Mouse (Mus musculus): Measurements from ENCODE around the gene Plppr3.

- TF ChIP-seq MAX (IDR thresholded peaks at IDR 0.05), result no peak
- no peak for TF ChIP-seq USF1 (IDR thresholded peaks at IDR 0.05; ENCODE audit: low read depth)
- no peak for TF ChIP-seq CTCF (IDR thresholded peaks at IDR 0.05; ENCODE audit: control insufficient read depth, insufficient read depth, insufficient read length)
- TF ChIP-seq FOSL1 (IDR thresholded peaks at IDR 0.05; ENCODE audit: insufficient read depth, low read length, poor library complexity, severe bottlenecking), result no peak
- no peak for TF ChIP-seq CEBPB (IDR thresholded peaks at IDR 0.05; ENCODE audit: low read depth)
- no peak for TF ChIP-seq MYOD1 (IDR thresholded peaks at IDR 0.05; ENCODE audit: control insufficient read depth, insufficient read length, low read depth)
These were observed 54.2 kb downstream of the Plppr3 start for GRCm38 (mm10) chr10:79820277-79820676.

Measured in C2C12 (cell line).